Mouse (Mus musculus) heart, postnatal 4 days (tissue): ENCODE results near the gene Carm1. TPM values are rescaled to one million over a fixed set of nuclear protein-coding genes. Genes with fewer than 3 reads are reported as not detected.
A peak's percentile ranks its signal among the peaks of the same experiment; 100 is the strongest.

Experiments used
- DNase-seq: peaks from one replicate; pipeline ENCODE4 v3.0.0; 2021
- microRNA-seq, 2 experiments: library from miRNA; unstranded; fragments of <30 nt; microRNA quantifications; one replicate each; pipeline ENCODE4 v1.2.0; 2021 to 2022
- total RNA-seq, 2 experiments: library from RNA; stranded (reverse); gene quantifications; 2 replicates each; pipeline ENCODE4 v1.2.3; 2021

Carm1 gene
- total RNA-seq, 2 experiments from 2014 or later, result 70.5 to 79.0 TPM

GRCm38 (mm10) chr9:21616232-21616781, 69.6 kb downstream of the Carm1 start:
- DNase-seq, result peak; percentile 92

GRCm38 (mm10) chr9:21617066-21617465, 70.4 kb downstream of the Carm1 start:
- peak; percentile 22 for DNase-seq

GRCm38 (mm10) chr9:21620229-21620628, 73.5 kb downstream of the Carm1 start:
- no peak for DNase-seq

GRCm38 (mm10) chr9:21622676-21623075, 76.0 kb downstream of the Carm1 start:
- no peak for DNase-seq

- DNase-seq, result no peak
Measured at GRCm38 (mm10) chr9:21625342-21626339, 78.9 kb downstream of the Carm1 start.

GRCm38 (mm10) chr9:21626571-21626970, 79.9 kb downstream of the Carm1 start:
- DNase-seq, result no peak

- no peak for DNase-seq
Measured at GRCm38 (mm10) chr9:21627145-21627795, 80.6 kb downstream of the Carm1 start.

GRCm38 (mm10) chr9:21630673-21631072, 84.0 kb downstream of the Carm1 start:
- peak; percentile 63 for DNase-seq

- no peak for DNase-seq
Measured at GRCm38 (mm10) chr9:21633106-21633505, 86.4 kb downstream of the Carm1 start.

GRCm38 (mm10) chr9:21635639-21636038, 88.9 kb downstream of the Carm1 start:
- DNase-seq, result no peak

GRCm38 (mm10) chr9:21639031-21639430, 92.3 kb downstream of the Carm1 start:
- no peak for DNase-seq

Small RNA genes lying within 50 kb of the gene (microRNA-seq; reads per million reads assigned to microRNA genes)
- 0 reads per million in 2 experiments for gene Mir1946b

Other genes starting within 250 kb of the Carm1 start
- not detected for gene Ap1m2, start 234.6 kb upstream of the Carm1 start, total RNA-seq
- 10 to 100 TPM; 63.4 to 65.0 TPM for gene Slc44a2, start 226.2 kb upstream of the Carm1 start, total RNA-seq
- gene Ilf3, start 179.0 kb upstream of the Carm1 start, total RNA-seq, result 10 to 100 TPM; 79.5 to 80.1 TPM
- 10 to 100 TPM; 11.3 to 13.3 TPM for gene Qtrt1, start 135.1 kb upstream of the Carm1 start, total RNA-seq
- 10 to 100 TPM; 83.9 to 86.7 TPM for gene Dnm2, start 122.0 kb upstream of the Carm1 start, total RNA-seq
- 10 to 100 TPM; 38.6 to 46.3 TPM for gene Tmed1, start 36.6 kb upstream of the Carm1 start, total RNA-seq
- gene AB124611, start 20.7 kb upstream of the Carm1 start, total RNA-seq, result 1 to 10 TPM in 1 of 2 experiments, under 1 TPM in 1; 0.95 to 1.1 TPM
- gene Timm29, start 45.8 kb downstream of the Carm1 start, total RNA-seq, result 10 to 100 TPM; 32.3 to 36.4 TPM
- gene Yipf2, start 45.9 kb downstream of the Carm1 start, total RNA-seq, result 1 to 10 TPM; 6.6 to 7.7 TPM
- gene Smarca4, start 69.3 kb downstream of the Carm1 start, total RNA-seq, result 10 to 100 TPM; 74.5 to 80.1 TPM
- gene Ldlr, start 176.6 kb downstream of the Carm1 start, total RNA-seq, result 10 to 100 TPM; 39.9 to 43.5 TPM
- 10 to 100 TPM; 37.2 to 38.4 TPM for gene Spc24, start 213.4 kb downstream of the Carm1 start, total RNA-seq